Mouse (Mus musculus): ENCODE measurements around the gene Rims4. TPM values are rescaled to one million over a fixed set of nuclear protein-coding genes. Genes with fewer than 3 reads are reported as not detected.

Gene Rims4
- total RNA-seq, 2 experiments from 2014 or later, result 105 to 112 TPM

- intact Hi-C loops (cut with DNase I), result no loop called here
- no peak for DNase-seq (ENCODE audit: extremely low spot score in 1 of 2, low spot score in 2 of 2)
These were observed 103.6 kb downstream of the Rims4 start for GRCm38 (mm10) chr2:163814739-163815465.

- intact Hi-C loops (cut with DNase I), result no loop called here
- DNase-seq (ENCODE audit: extremely low spot score in 1 of 2, low spot score in 2 of 2), result no peak
These were observed 105.4 kb downstream of the Rims4 start for GRCm38 (mm10) chr2:163813077-163813476.

Other genes starting within 250 kb of the Rims4 start
- 1 to 10 TPM; 3.7 to 3.8 TPM for gene Ada, start 168.4 kb downstream of the Rims4 start, total RNA-seq (2021)
- gene Ccn5, start 97.8 kb downstream of the Rims4 start, total RNA-seq (2021), result under 1 TPM in 1 of 2 experiments, not detected in 1; 0.32 TPM
- gene Kcnk15, start 65.0 kb downstream of the Rims4 start, total RNA-seq (2021), result not detected
- 100 to 1,000 TPM; 570 to 572 TPM for gene Ywhab, start 76.3 kb upstream of the Rims4 start, total RNA-seq (2021)
- 1 to 10 TPM; 1.5 to 2.3 TPM for gene Pabpc1l, start 106.8 kb upstream of the Rims4 start, total RNA-seq (2021)
- 10 to 100 TPM; 32.9 to 34.8 TPM for gene Stk4, start 151.6 kb upstream of the Rims4 start, total RNA-seq (2021)
- 10 to 100 TPM; 34.9 to 35.5 TPM for gene Tomm34, start 152.5 kb upstream of the Rims4 start, total RNA-seq (2021)